Mouse (Mus musculus) megakaryocyte progenitor cell, adult 5-6 weeks (primary cell): Measurements from ENCODE around the gene Gfpt1. TPM values are rescaled to one million over a fixed set of nuclear protein-coding genes. Genes with fewer than 3 reads are reported as not detected.

Source experiments
- ATAC-seq: replicated peaks from 2 replicates; pipeline ENCODE4 v1.8.0; 2016; ENCODE audit warnings: mild to moderate bottlenecking, moderate TSS enrichment, inconsistent platforms; ENCODE audit not compliant: poor library complexity
- total RNA-seq, 2 experiments: library from RNA; stranded (forward) in 1 of 2; stranded (reverse) in 1 of 2; fragments of 157-497, 149-512 nt in 1 of 2; fragments of 200-1000 nt in 1 of 2; gene quantifications; 2 replicates each; pipeline versions ENCODE4 v1.2.3 to v1.2.4; 2015 to 2017

The Gfpt1 gene
- total RNA-seq, 2 experiments from 2014 or later: 15.0 to 26.3 TPM

- no peak for ATAC-seq
Measured at GRCm38 (mm10) chr6:87131078-87131477, 88.4 kb downstream of the Gfpt1 start.

GRCm38 (mm10) chr6:87133520-87133919, 90.9 kb downstream of the Gfpt1 start:
- no peak for ATAC-seq

GRCm38 (mm10) chr6:87133966-87134546, 91.4 kb downstream of the Gfpt1 start:
- ATAC-seq: no peak

GRCm38 (mm10) chr6:87138479-87138878, 95.8 kb downstream of the Gfpt1 start:
- no peak for ATAC-seq

GRCm38 (mm10) chr6:87139796-87140553, 97.3 kb downstream of the Gfpt1 start:
- peak; percentile 65 for ATAC-seq

Other genes with a start within 250 kb of the Gfpt1 start
- gene Anxa4, start 249.3 kb upstream of the Gfpt1 start, total RNA-seq (2015): 14.6 and 18.4 TPM in 2 replicates
- gene Anxa4, start 249.3 kb upstream of the Gfpt1 start, total RNA-seq (2017): 15.3 and 21.2 TPM in 2 replicates
- gene Aak1, start 193.3 kb upstream of the Gfpt1 start, total RNA-seq (2015): 30.1 and 30.6 TPM in 2 replicates
- gene Aak1, start 193.3 kb upstream of the Gfpt1 start, total RNA-seq (2017): 6.0 and 11.0 TPM in 2 replicates
- gene Nfu1, start 33.6 kb upstream of the Gfpt1 start, total RNA-seq (2015): 104 and 108 TPM in 2 replicates
- gene Nfu1, start 33.6 kb upstream of the Gfpt1 start, total RNA-seq (2017): 76.0 and 86.0 TPM in 2 replicates
- 0.85 TPM in 1 of 2 replicates, not detected in the other for gene D6Ertd527e, start 61.9 kb downstream of the Gfpt1 start, total RNA-seq (2015)
- gene D6Ertd527e, start 61.9 kb downstream of the Gfpt1 start, total RNA-seq (2017): 0.14 TPM in 1 of 2 replicates, not detected in the other